Mouse (Mus musculus) neural tube, embryonic 14.5 days (tissue): ENCODE results near the gene Elmo2. TPM values are rescaled to one million over a fixed set of nuclear protein-coding genes. Genes with fewer than 3 reads are reported as not detected.
A peak's percentile ranks its signal among the peaks of the same experiment; 100 is the strongest.

Experiments
- ATAC-seq: fragments of 200-750 bp; cut with Nextera tagmentation; 2 replicates; pipeline ENCODE4 v1.8.0; 2017; ENCODE audit warnings: low read depth, mild to moderate bottlenecking, moderate TSS enrichment, moderate library complexity
- H3K27ac ChIP-seq: fragments of 300-500 bp; sonication (generic); 2 replicates; pipeline ENCODE4 v1.5.1; 2014; ENCODE audit warnings: low read depth, mild to moderate bottlenecking, control low read depth, low read length, moderate library complexity, mixed read lengths
- H3K27me3 ChIP-seq: fragments of 300-500 bp; sonication (generic); 2 replicates; pipeline ENCODE4 v1.6.1; 2014; ENCODE audit warnings: low read length; ENCODE audit not compliant: control insufficient read depth, insufficient read depth
- H3K36me3 ChIP-seq: fragments of 300-500 bp; sonication (generic); 2 replicates; pipeline ENCODE4 v1.6.1; 2014; ENCODE audit warnings: low read length, mixed read lengths; ENCODE audit not compliant: control insufficient read depth, insufficient read depth
- H3K4me1 ChIP-seq: fragments of 300-500 bp; sonication (generic); 2 replicates; pipeline ENCODE4 v1.6.1; 2014; ENCODE audit warnings: low read length; ENCODE audit not compliant: control insufficient read depth, insufficient read depth
- H3K4me2 ChIP-seq: fragments of 300-500 bp; sonication (generic); 2 replicates; pipeline ENCODE4 v1.6.1; 2014; ENCODE audit warnings: mild to moderate bottlenecking, low read depth, low read length, control low read depth
- H3K4me3 ChIP-seq: fragments of 300-500 bp; sonication (generic); 2 replicates; pipeline ENCODE4 v1.5.1; 2014; ENCODE audit warnings: low read depth, low read length, control low read depth, mixed read lengths
- H3K9ac ChIP-seq: fragments of 300-500 bp; sonication (generic); replicated peaks from 2 replicates; pipeline ENCODE4 v1.6.1; 2014; ENCODE audit warnings: low read depth, mild to moderate bottlenecking, control low read depth, low read length, mixed read lengths
- H3K9me3 ChIP-seq: fragments of 300-500 bp; sonication (generic); 2 replicates; pipeline ENCODE4 v1.6.1; 2016; ENCODE audit warnings: low read length; ENCODE audit not compliant: control insufficient read depth
- WGBS: fragments of 180-500 bp; shearing (Covaris S2); extraction: QIAGEN DNeasy Blood & Tissue Kit; methylation state at CpG from one replicate; pipeline ENCODE4 v1.1.7; 2014; 5-methylcytosine and 5-hydroxymethylcytosine counted together
- polyA plus RNA-seq: library from polyadenylated mRNA; unstranded; fragments of >200 nt; fragmentation: Nextera tagmentation; extraction: Ambion mirVana; gene quantifications from 2 replicates; pipeline ENCODE4 v1.2.1, GENCODE M21; 2014

Elmo2 gene
- polyA plus RNA-seq, 1 experiment from 2014 or later = 98.8 TPM

- Histone ChIP-seq H3K27ac (no peak overlapping the region), H3K4me3 (no peak overlapping the region), H3K27me3 (no peaks in the 10 kb centered on the region; the same call in 1 of the 2 replicates), H3K9me3 (no peaks in the 10 kb centered on the region), H3K36me3 (no peaks in the 10 kb centered on the region), H3K4me1 (peaks cover 18% of the 10 kb centered on the region), H3K9ac (no peak overlapping the region), H3K4me2 (no peak overlapping the region)
- no peak; the same call in 1 of the 2 replicates for ATAC-seq
- WGBS = 38% methylated on average over 7 of the region's 7 CpGs
Measured at GRCm38 (mm10) chr2:165263861-165264260, 62.4 kb downstream of the Elmo2 start.

GRCm38 (mm10) chr2:165262274-165262990, 63.8 kb downstream of the Elmo2 start:
- H3K4me2 ChIP-seq = no peak overlapping the region
- H3K9ac ChIP-seq = no peak overlapping the region
- no peak overlapping the region for H3K4me3 ChIP-seq
- no peaks in the 10 kb centered on the region for H3K36me3 ChIP-seq
- H3K9me3 ChIP-seq = no peaks in the 10 kb centered on the region
- peaks cover 18% of the 10 kb centered on the region for H3K4me1 ChIP-seq
- 73% methylated on average over 18 of the region's 18 CpGs for WGBS
- no peaks in the 10 kb centered on the region; the same call in 1 of the 2 replicates for H3K27me3 ChIP-seq
- no peak overlapping the region for H3K27ac ChIP-seq
- no peak for ATAC-seq

- peaks cover 10% of the 10 kb centered on the region for H3K4me1 ChIP-seq
Measured at GRCm38 (mm10) chr2:165259859-165260258, 66.4 kb downstream of the Elmo2 start.

GRCm38 (mm10) chr2:165258321-165258720, 68.0 kb downstream of the Elmo2 start:
- Histone ChIP-seq H3K4me2 (no peak overlapping the region), H3K4me3 (no peak overlapping the region), H3K36me3 (no peaks in the 10 kb centered on the region), H3K27ac (no peak overlapping the region), H3K9me3 (no peaks in the 10 kb centered on the region), H3K4me1 (peaks cover 14% of the 10 kb centered on the region), H3K9ac (no peak overlapping the region), H3K27me3 (peaks cover under 1% of the 10 kb centered on the region)
- WGBS = 74% methylated on average over 6 of the region's 6 CpGs
- 0 out of 2 replicates have a peak, but pooled peaks have one; percentile 8 for ATAC-seq

More at GRCm38 (mm10) chr2:165259859-165260258, 66.4 kb downstream of the Elmo2 start:
- H3K9me3 ChIP-seq = no peaks in the 10 kb centered on the region
- H3K27ac ChIP-seq = no peak overlapping the region
- H3K4me2 ChIP-seq = no peak overlapping the region
- no peaks in the 10 kb centered on the region for H3K36me3 ChIP-seq
- ATAC-seq = peak; percentile 42; the same call in 1 of the 2 replicates
- 45% methylated on average over 8 of the region's 8 CpGs for WGBS
- no peak overlapping the region for H3K9ac ChIP-seq
- no peak overlapping the region for H3K4me3 ChIP-seq
- H3K27me3 ChIP-seq = no peaks in the 10 kb centered on the region; the same call in 1 of the 2 replicates

- H3K4me3 ChIP-seq = no peak overlapping the region
- H3K9ac ChIP-seq = no peak overlapping the region
- no peaks in the 10 kb centered on the region for H3K36me3 ChIP-seq
- H3K27ac ChIP-seq = no peak overlapping the region
- H3K4me2 ChIP-seq = no peak overlapping the region
- H3K4me1 ChIP-seq = peaks cover 14% of the 10 kb centered on the region
- H3K9me3 ChIP-seq = no peaks in the 10 kb centered on the region
- H3K27me3 ChIP-seq = peaks cover 6% of the 10 kb centered on the region
- 25% methylated on average over 10 of the region's 11 CpGs for WGBS
- no peak for ATAC-seq
Measured at GRCm38 (mm10) chr2:165257151-165257834, 69.0 kb downstream of the Elmo2 start.

- 67% methylated on average over 10 of the region's 10 CpGs for WGBS
Measured at GRCm38 (mm10) chr2:165256213-165256612, 70.1 kb downstream of the Elmo2 start.

GRCm38 (mm10) chr2:165253867-165254266, 72.4 kb downstream of the Elmo2 start:
- Histone ChIP-seq H3K9me3 (no peaks in the 10 kb centered on the region), H3K27me3 (peaks cover 6% of the 10 kb centered on the region), H3K9ac (no peak overlapping the region), H3K4me3 (no peak overlapping the region), H3K27ac (no peak overlapping the region), H3K36me3 (no peaks in the 10 kb centered on the region), H3K4me1 (peaks cover 9% of the 10 kb centered on the region; the same call in 1 of the 2 replicates), H3K4me2 (no peak overlapping the region)
- no peak for ATAC-seq
- 3% methylated on average over 10 of the region's 10 CpGs for WGBS

More at GRCm38 (mm10) chr2:165256213-165256612, 70.1 kb downstream of the Elmo2 start:
- peaks cover 6% of the 10 kb centered on the region for H3K27me3 ChIP-seq
- no peaks in the 10 kb centered on the region for H3K9me3 ChIP-seq
- no peak overlapping the region for H3K9ac ChIP-seq
- H3K4me3 ChIP-seq = no peak overlapping the region
- no peak for ATAC-seq
- no peak overlapping the region for H3K4me2 ChIP-seq
- H3K4me1 ChIP-seq = peaks cover 14% of the 10 kb centered on the region
- H3K27ac ChIP-seq = no peak overlapping the region
- no peaks in the 10 kb centered on the region for H3K36me3 ChIP-seq

GRCm38 (mm10) chr2:165253269-165253668, 73.0 kb downstream of the Elmo2 start:
- no peak overlapping the region for H3K9ac ChIP-seq
- no peak overlapping the region for H3K4me2 ChIP-seq
- no peaks in the 10 kb centered on the region for H3K9me3 ChIP-seq
- no peak overlapping the region for H3K27ac ChIP-seq
- peaks cover 9% of the 10 kb centered on the region; the same call in 1 of the 2 replicates for H3K4me1 ChIP-seq
- no peak overlapping the region for H3K4me3 ChIP-seq
- H3K27me3 ChIP-seq = peaks cover 6% of the 10 kb centered on the region
- ATAC-seq = no peak
- H3K36me3 ChIP-seq = no peaks in the 10 kb centered on the region
- 78% methylated on average over 8 of the region's 8 CpGs for WGBS

GRCm38 (mm10) chr2:165252801-165253200, 73.5 kb downstream of the Elmo2 start:
- Histone ChIP-seq H3K4me1 (peaks cover 9% of the 10 kb centered on the region; the same call in 1 of the 2 replicates), H3K27me3 (peaks cover 6% of the 10 kb centered on the region), H3K27ac (no peak overlapping the region), H3K36me3 (no peaks in the 10 kb centered on the region), H3K9ac (no peak overlapping the region), H3K9me3 (no peaks in the 10 kb centered on the region), H3K4me3 (no peak overlapping the region), H3K4me2 (no peak overlapping the region)
- no peak for ATAC-seq
- 56% methylated on average over 9 of the region's 9 CpGs for WGBS
